Mouse (Mus musculus) fibroblast of lung, adult 2 months (primary cell): Measurements from ENCODE around the gene Prss12.
A peak's percentile ranks its signal among the peaks of the same experiment; 100 is the strongest.

Experiments used
- DNase-seq: peaks from one replicate; pipeline ENCODE4 v3.0.0-alpha.2; 2011; ENCODE audit warnings: low read depth

Prss12 gene

GRCm38 (mm10) chr3:123446708-123447537, at the start of gene Prss12:
TSS of gene Prss12 (plus strand) at chr3:123446913.
- DNase-seq = peak; percentile 38

- peak; percentile 20 for DNase-seq
Measured at GRCm38 (mm10) chr3:123397562-123398481, 48.9 kb upstream of the Prss12 start.

GRCm38 (mm10) chr3:123404945-123405344, 41.8 kb upstream of the Prss12 start:
- DNase-seq = no peak

GRCm38 (mm10) chr3:123411821-123412578, 34.7 kb upstream of the Prss12 start:
- DNase-seq = no peak

- no peak for DNase-seq
Measured at GRCm38 (mm10) chr3:123413173-123413572, 33.5 kb upstream of the Prss12 start.

- no peak for DNase-seq
Measured at GRCm38 (mm10) chr3:123425647-123426046, 21.1 kb upstream of the Prss12 start.

GRCm38 (mm10) chr3:123428005-123428404, 18.7 kb upstream of the Prss12 start:
- DNase-seq = no peak

- DNase-seq = no peak
Measured at GRCm38 (mm10) chr3:123429597-123430458, 16.9 kb upstream of the Prss12 start.

- DNase-seq = no peak
Measured at GRCm38 (mm10) chr3:123431951-123432674, 14.6 kb upstream of the Prss12 start.

- no peak for DNase-seq
Measured at GRCm38 (mm10) chr3:123433362-123433761, 13.4 kb upstream of the Prss12 start.

- no peak for DNase-seq
Measured at GRCm38 (mm10) chr3:123437608-123438007, 9.1 kb upstream of the Prss12 start.

GRCm38 (mm10) chr3:123440490-123440889, 6.2 kb upstream of the Prss12 start:
- no peak for DNase-seq

GRCm38 (mm10) chr3:123444466-123444865, 2.2 kb upstream of the Prss12 start:
- no peak for DNase-seq

- DNase-seq = no peak
Measured at GRCm38 (mm10) chr3:123447538-123448059, 886 bp downstream of the Prss12 start.

- no peak for DNase-seq
Measured at GRCm38 (mm10) chr3:123448096-123448495, 1.4 kb downstream of the Prss12 start.

- DNase-seq = no peak
Measured at GRCm38 (mm10) chr3:123450107-123450506, 3.4 kb downstream of the Prss12 start.

- no peak for DNase-seq
Measured at GRCm38 (mm10) chr3:123452904-123453303, 6.2 kb downstream of the Prss12 start.

- DNase-seq = no peak
Measured at GRCm38 (mm10) chr3:123459492-123459891, 12.8 kb downstream of the Prss12 start.

GRCm38 (mm10) chr3:123460436-123460835, 13.7 kb downstream of the Prss12 start:
- DNase-seq = no peak

GRCm38 (mm10) chr3:123462264-123462663, 15.6 kb downstream of the Prss12 start:
- DNase-seq = no peak
